Mouse (Mus musculus) large intestine, adult 2 months (tissue): ENCODE data around the gene Tsks. TPM values are rescaled to one million over a fixed set of nuclear protein-coding genes. Genes with fewer than 3 reads are reported as not detected.

Experiments
- DNase-seq: peaks from one replicate; pipeline ENCODE4 v3.0.0-alpha.2; 2012; ENCODE audit warnings: low read depth, low spot score
- WGBS: fragments of 180-500 bp; shearing (Covaris S2); methylation state at CpG from one replicate; pipeline ENCODE4 v1.1.7; 2018; 5-methylcytosine and 5-hydroxymethylcytosine counted together
- polyA plus RNA-seq: library from polyadenylated mRNA; depleted of rRNA; stranded (reverse); fragments of >200 nt; gene quantifications from 2 replicates; pipeline ENCODE4 v1.2.3, GENCODE M21; 2012

Tsks gene
- polyA plus RNA-seq, 1 experiment: not detected

DNA sequence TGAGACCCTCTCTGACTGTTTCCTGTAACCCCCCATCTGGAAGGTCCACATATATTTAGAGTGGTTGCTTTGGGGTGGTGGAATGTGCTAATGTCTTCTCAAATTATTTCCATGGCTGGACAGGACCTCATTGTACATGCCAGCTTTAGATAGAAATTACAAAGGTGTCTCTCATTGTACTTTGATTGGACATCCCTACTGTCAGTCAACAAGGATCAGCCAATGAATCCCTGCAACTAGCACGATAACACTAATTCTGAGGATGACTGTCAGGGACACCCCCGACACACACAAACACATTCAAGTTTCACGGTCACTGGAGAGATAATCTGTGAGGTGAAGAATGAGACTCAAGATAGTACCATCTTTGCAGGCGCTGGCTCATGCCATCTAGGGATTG lies 4.3 kb upstream of the Tsks start:
- WGBS: 91% methylated on average over 4 of the region's 4 CpGs
- no peak for DNase-seq

DNA sequence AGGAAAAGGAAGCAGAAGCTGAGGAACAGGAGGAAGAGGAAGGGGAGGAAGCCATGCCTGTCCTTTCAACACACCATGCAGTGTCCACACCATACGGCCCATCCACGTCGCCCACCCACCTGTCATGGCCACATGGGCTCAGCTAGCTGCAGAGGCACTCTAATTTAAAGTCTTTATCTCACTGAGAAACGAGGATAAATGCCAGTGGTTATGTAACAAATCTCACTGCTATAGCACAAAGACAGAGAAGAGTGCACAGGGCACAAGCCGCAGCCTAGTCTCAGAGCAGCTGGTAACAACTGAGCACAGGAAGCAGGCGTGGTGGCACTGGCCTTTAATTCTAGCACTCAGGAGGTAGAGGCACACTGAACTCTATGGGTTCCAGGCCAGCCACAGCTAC lies 6.9 kb downstream of the Tsks start:
- WGBS: 59% methylated on average over 6 of the region's 6 CpGs
- DNase-seq: no peak

DNA sequence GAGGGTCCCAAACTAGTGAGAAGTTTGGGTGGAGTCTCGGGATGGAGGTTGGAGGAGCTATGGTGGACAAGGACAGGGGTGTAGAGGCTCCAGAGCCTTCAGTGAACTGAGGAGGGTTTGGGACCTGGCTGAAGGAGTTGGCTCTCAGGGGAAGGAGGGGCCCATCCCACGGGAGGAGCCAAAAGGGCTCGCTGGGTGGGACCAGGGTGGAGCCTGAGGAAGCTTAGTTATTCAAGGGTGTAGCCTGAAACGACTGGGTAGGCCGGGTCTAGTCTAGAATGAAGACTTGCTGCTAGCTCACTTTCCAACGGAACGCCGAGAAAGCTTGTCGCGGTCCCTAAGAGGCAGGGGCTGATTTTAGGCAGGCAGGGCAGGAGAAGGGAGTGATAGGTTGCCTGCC lies 9.0 kb downstream of the Tsks start:
- DNase-seq: peak; percentile 75
- under 1% methylated on average over 10 of the region's 10 CpGs for WGBS

DNA sequence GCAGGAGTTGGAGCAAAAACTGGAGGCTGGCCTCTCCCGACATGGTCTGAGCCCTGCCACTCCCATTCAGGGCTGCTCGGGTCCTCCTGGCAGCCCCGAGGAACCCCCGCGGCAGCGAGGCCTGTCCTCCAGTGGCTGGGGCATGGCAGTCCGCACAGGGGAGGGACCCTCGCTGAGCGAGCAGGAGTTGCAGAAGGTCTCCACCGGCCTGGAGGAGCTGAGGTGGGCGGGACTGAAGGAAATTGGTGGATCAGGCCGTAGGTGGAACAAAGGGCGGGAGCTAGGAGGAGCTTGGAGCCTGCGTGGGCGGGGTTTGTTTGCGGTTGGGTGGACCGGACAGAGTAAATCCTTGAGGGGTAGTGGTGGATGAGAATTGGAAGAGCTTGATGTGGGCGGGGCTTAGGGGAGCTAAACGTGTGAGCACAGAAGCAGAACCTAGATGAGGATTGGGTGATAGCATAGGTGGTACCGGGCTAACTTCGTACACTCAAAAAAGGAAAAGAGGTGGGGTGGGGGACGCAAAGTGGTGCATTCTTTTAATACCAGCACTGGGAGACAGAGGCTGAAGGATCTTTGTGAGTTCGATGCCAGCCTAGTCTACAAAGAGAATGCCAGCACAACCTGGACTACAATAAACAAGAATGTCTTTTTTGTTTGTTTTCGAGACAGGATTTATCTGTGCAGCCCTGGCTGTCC lies 9.8 kb downstream of the Tsks start:
- peak; percentile 93 for DNase-seq
- WGBS: 6% methylated on average over 24 of the region's 24 CpGs

DNA sequence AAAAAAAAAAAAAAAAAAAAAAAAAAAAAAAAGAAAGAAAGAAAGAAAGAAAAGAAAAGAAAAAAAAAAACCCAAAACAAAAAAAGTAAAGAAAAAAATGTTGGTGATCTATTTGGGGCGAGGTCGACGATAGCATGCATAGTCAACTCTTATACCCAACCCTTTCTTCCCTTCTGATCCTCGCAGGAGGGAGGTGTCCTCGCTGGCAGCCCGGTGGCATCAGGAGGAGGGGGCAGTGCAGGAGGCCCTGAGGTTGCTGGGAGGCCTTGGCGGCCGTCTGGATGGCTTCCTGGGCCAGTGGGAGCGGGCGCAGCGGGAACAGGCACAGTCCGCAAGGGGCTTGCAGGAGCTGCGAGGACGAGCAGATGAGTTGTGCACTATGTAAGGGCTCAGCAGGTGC lies 10.6 kb downstream of the Tsks start:
- WGBS: 77% methylated on average over 14 of the region's 14 CpGs
- DNase-seq: no peak

DNA sequence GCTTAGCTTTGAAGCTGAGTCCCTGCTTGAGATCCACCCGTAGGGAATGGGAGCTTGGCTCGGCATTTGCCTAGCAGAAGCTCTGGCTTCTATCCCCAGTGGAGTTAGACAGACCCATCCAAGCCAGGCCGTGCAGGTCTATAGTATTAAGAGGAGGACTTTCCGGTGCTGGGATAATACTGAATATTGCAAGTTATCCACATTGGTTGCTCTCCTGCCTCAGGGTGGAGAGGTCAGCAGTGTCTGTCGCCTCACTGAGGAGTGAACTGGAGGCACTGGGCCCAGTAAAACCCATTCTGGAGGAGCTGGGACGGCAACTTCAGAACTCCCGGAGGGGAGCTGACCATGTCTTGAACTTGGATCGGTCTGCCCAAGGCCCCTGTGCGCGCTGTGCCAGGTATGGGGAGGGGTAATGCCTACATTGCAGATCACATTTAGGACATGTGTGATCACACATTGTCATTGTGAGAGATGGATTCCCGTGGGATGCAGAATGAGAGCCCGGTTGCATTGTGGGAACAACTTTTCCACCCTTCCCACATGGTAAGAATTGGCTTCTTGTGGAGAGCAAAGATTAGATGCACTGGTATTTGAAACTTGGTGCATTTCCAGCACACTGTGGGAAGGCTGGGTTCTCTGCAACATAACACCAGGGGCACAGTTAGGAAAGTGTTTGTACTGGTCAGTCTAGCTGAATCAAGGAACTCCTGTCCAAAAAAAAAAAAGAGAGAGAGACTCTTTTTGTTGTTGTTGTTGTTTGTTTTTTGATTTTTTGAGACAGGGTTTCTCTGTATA lies 11.3 kb downstream of the Tsks start:
- DNase-seq: no peak
- WGBS: 86% methylated on average over 12 of the region's 12 CpGs

DNA sequence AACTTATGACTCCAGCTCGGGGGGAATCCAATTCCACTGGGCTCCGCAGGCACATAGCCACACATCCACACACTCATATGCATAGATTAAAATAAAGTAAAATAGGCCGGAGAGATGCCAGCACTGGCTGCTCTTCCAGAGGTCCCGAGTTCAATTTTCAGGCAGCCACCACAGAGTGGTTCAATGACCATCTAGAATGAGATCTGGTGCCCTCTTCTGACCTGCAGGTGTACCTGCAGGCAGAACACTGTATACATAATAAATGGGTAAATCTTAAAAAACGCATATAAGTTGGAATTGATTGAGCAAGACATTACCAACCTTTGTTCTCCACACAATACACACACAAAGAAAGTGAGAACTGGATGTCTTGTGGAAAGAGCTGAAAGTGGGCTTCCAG lies 12.6 kb downstream of the Tsks start:
- no peak for DNase-seq
- 43% methylated on average over 5 of the region's 5 CpGs for WGBS

DNA sequence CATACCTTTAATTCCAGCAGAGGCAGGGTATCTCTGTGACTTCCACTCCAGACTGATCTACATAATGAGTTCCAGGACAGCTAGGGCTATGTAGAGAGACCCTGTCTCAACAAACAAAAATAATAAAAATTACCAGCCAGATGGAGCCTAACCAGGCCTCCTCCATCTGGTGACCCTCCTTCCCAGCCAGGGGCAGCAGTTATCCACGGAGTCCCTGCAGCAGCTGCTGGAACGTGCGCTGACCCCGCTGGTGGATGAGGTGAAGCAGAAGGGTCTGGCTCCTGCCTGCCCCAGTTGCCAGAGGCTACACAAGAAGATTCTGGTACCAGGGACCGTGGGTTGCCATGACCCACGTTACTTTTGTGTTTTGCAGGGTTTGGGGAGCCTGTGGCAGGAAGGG lies 13.3 kb downstream of the Tsks start:
- DNase-seq: no peak
- WGBS: 86% methylated on average over 6 of the region's 6 CpGs

DNA sequence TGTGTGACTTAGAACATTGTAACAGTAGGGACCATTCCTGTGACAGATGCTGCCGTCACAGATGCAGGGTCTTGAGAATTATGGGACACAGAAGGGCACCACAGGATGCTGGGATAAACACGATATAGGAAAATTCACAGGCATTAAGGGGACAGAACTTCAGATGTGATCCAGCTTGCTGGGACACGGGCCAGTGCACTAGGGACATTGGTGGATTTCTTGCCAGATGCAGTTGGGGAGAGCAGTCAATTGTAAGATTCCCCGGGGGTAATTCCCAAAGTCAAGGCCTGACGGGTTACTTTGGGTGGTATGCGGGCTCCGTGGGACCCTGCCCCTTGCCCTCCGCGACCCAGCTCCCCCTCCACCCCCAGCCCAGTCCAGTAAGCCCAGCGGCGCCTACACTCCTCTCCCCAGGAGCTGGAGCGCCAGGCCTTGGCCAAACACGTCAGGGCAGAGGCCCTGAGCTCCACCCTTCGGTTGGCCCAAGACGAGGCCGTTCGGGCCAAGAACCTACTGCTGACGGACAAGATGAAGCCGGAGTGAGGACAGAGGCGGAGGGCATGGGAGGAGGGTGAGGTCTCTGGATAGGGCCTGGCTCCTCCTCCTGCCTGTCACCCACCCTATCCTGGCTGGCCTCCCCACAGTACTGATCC lies 14.3 kb downstream of the Tsks start:
- no peak for DNase-seq
- WGBS: 75% methylated on average over 20 of the region's 20 CpGs

DNA sequence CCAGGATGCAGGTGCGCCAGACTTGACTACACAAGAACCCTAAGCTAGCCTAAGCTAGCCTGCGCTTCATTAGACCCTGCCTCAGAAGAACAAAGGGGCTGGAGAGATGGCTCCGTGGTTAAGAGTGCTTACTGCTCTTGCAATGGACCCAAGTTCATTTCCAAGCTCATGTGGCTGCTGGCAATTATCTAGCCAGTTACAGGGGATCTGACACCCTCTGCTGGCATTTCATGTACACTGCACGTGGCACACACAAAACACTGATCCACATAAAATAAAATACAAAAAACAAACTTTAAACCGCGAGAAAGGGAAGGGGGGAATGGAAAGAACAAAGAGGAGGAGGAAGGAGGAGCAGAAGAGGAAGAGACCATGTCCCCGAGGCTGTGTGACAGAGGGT lies 15.2 kb downstream of the Tsks start:
- no peak for DNase-seq
- 37% methylated on average over 7 of the region's 7 CpGs for WGBS

DNA sequence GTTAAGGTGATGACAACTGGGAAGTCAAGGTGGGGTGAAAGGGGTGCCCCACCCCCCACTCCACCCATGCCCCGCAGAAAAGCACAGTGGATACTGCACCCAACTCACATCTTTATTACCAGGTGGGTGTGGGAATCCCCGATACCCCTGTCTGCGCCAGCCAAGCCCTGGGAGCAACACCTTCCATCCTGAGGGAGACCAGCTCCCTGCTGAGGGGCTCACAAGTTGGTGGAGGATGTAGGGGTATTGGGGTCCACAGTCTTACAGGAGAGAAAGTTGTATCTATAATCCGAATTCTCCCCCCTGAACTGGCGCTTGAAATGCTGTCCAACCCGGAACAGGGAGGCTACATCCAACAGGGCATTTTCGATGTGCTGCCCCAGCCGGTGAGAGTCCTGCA lies 16.3 kb downstream of the Tsks start:
- DNase-seq: no peak
- 76% methylated on average over 8 of the region's 8 CpGs for WGBS

DNA sequence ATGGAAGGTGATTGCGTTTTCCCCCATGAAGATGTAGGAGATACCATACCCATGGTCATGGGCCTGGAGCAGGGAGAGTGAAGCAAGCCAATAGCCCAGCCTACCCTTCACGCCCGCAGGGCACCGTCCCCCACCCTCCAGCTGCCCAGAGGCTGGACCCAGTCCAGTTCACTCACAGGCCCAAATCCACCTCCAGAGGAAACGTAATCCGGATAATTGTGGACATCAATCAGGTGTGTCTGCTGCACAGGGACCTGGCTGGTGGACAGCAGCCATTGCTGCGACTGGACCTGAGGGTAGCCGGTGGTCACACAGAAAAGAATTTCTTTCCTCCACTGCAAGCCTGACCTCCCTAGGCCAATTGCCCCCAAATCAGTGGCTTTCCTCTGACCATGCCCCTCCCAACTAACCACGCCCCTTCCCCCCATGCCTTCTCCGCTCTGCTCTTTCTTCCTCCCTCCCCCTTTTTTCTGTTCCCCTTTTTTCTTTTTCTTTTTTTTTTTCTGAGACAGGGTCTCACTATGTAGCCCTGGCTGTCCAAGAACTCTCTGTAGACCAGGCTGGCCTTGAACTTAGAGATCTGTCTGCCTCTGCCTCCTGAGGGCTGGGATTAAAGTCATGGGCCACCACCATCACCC lies 17.0 kb downstream of the Tsks start:
- no peak for DNase-seq
- WGBS: 72% methylated on average over 10 of the region's 10 CpGs

DNA sequence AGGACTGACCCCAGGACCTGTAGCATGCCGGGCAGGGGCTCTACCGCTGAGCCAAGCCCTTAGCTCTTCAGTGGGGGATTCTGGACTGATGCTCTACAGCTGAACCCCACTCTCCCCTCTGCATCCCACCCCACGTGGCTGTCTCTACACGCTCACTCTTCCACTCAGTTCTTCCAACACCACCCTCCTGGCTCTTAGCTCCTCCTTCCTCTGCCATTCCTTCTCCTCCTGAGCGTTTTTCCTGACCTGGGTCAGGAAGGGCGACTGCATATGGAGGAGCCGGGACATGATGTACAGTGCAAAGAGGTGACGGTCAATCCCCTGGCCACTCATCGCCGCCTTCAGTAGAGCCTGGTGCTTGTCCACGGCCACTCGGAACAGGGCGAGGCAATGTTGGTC lies 17.5 kb downstream of the Tsks start:
- 86% methylated on average over 13 of the region's 13 CpGs for WGBS
- DNase-seq: no peak

DNA sequence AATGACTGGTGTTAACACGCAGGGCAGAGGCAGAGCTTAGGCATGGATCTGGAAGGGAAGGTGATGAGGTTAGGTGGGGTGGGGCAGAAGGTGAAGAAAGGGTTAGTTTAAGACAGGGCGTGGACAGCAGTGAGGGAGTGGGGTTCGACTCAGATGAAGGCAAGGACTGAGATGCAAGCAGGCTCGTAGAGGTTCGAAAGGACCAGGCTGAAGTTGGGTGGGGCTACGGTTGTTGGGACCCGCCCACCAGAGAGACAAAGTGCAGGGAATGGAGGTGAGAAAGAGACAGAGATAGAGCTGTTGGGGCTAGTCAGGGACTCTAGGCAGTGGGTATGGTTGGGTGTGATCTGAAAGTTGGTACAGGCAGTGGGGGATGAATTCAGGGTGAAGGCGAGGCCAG lies 19.3 kb downstream of the Tsks start:
- WGBS: 30% methylated on average over 8 of the region's 8 CpGs
- DNase-seq: no peak

DNA sequence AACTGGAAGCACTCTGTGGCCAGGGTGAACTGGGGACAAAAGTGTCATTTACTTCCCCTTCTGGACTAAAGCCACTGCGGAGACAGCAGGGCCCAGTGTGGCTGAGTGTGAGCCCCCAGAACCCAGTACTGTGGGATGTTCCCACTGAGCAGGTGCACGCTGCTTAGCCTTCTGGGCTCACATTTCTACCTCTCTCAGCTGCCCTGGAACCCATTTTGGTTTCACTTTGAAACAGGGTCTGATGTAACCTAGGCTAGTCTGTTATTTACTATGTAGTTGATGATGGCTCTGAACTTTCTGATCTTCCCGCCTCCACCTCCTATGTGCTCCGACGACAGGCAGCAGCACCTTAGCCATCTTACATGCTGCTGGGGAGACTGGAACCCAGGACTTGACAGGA lies 19.8 kb downstream of the Tsks start:
- no peak for DNase-seq
- WGBS: 73% methylated on average over 5 of the region's 5 CpGs

DNA sequence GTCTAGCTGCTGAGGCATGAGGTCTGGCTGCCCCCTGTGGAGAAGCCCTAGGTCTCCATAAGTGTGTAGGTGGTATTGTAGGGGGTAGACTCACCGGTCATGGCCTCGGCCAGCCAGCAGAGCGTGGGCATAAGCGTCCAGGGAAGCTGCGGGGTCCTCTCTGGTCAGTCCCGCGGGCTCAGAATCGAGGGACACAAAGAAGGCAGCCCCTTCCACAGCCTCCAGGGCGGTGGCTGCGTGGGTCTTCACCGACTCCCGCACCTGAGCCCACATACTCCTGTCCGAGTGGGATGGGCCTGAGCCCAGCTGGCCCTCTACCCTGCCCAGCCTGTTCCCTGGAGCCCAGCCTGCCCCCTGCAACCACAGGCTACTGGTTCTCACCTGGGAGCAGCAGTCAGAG lies 22.0 kb downstream of the Tsks start:
- 94% methylated on average over 13 of the region's 13 CpGs for WGBS
- no peak for DNase-seq

DNA sequence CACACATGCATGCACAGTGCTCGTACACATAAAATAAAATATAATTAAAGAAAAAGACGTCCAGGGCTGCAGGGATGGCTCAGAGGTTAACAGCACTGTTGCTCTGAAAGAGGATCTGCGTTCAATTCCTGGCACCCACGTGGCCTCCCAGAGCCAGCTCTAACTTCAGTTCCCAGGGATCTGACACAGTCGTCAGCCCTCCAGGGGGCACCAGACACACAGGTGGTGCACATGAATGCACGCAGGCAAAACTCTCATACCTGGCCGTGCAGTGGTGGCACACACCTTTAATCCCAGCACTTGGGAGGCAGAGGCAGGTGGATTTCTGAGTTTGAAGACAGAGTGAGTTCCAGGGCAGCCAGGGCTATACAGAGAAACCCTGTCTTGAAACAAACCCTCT lies 23.0 kb downstream of the Tsks start:
- DNase-seq: no peak
- WGBS: 38% methylated on average over 7 of the region's 7 CpGs

DNA sequence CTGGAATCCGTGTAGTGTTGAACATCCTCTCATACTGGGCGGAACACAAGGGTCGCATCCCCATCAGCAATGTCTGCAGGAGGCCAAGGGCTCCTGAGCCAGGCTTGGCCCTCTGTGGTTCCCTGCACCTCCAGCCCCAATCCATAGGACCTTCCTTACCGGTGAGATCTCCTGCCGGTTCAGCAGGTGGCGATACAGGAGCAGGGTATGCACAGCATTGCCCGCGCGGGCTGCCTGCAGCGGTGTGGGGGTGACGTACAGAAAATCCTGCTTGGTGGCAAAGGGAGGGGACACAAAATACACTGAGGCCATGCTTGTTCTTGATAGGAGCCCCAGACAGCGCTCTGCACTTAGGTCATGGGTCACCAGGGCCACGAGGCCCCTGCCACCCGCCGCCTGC lies 23.6 kb downstream of the Tsks start:
- no peak for DNase-seq
- 63% methylated on average over 15 of the region's 15 CpGs for WGBS

DNA sequence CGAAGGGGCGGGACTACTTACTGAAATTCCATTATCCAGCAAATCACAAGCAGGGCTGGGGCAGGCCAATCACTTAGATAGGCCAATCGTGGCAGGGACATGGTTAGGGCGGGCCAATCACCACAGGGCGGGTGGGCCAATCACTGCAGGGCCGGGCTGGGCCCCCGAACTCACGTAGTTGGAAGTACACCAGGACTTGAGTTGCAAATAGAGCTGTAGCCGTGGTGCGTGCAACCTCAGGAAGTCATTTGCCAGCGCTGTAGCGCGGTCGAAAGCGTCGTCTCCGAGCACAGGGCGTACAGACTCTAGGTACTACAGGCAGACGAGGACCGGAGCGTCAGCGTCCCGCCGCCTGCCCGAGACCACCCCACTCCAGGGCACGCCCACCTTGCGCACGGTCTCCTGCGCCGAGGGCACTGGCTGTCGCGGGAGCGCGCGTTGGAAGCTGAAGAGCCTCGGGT lies 27.3 kb downstream of the Tsks start:
- under 1% methylated on average over 36 of the region's 36 CpGs for WGBS
- DNase-seq: no peak

DNA sequence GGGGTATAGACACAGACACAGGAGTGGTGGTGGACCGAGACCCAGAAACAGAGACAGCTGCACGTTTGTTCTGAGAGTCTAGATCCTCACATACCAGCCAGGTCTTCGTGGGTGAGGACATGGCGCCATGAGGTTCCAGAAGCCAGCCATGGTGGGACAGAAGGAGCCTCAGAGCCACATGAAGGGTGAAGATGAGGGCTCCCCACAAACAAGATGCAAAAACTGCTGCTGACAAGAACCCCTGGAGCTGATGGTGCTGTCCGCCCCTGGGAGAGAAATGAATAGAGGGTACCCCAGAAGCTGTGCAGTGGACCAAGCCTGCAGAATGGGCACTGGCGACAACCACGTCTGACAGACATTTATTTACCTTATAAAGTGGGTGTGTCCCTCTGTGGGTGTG lies 28.1 kb downstream of the Tsks start:
- DNase-seq: no peak

More for the DNA sequence above, 28.1 kb downstream of the Tsks start:
- WGBS: 51% methylated on average over 7 of the region's 7 CpGs
